Mouse (Mus musculus) hematopoietic stem cell, adult 5-6 weeks (primary cell): ENCODE results near the gene Dtx1. TPM values are rescaled to one million over a fixed set of nuclear protein-coding genes. Genes with fewer than 3 reads are reported as not detected.

Experiments used
- ATAC-seq, 2 experiments: fragments of 125-278 bp in 1 of 2; replicated peaks in 1 of 2; 2 replicates each; pipeline ENCODE4 v1.8.0; 2016 to 2017; ENCODE audit warnings: inconsistent platforms in 2 of 2, mild to moderate bottlenecking in 2 of 2, moderate number of reproducible peaks in 2 of 2, low read depth in 1 of 2, moderate TSS enrichment in 1 of 2; ENCODE audit not compliant: low FRiP score in 2 of 2, poor library complexity in 2 of 2, severe bottlenecking in 2 of 2, insufficient read depth in 1 of 2, low TSS enrichment in 1 of 2
- total RNA-seq: library from RNA; stranded (forward); fragments of 172-1452, 232-1000 nt; gene quantifications from 2 replicates; pipeline ENCODE4 v1.2.3, GENCODE M21; 2017

Dtx1 gene
- total RNA-seq: not detected in 2 replicates

GRCm38 (mm10) chr5:120711827-120712226 is at the start of gene Dtx1:
Gene Dtx1 (minus strand): TSS chr5:120711927.
- no peak for ATAC-seq

GRCm38 (mm10) chr5:120754215-120754614 is 42.5 kb upstream of the Dtx1 start:
- peak; percentile 22 to 29; a peak in 1 of 4 replicates for ATAC-seq

- no peak for ATAC-seq
These were observed 41.1 kb upstream of the Dtx1 start for GRCm38 (mm10) chr5:120752786-120753185.

GRCm38 (mm10) chr5:120751206-120751605 is 39.5 kb upstream of the Dtx1 start:
- no peak for ATAC-seq

DNA sequence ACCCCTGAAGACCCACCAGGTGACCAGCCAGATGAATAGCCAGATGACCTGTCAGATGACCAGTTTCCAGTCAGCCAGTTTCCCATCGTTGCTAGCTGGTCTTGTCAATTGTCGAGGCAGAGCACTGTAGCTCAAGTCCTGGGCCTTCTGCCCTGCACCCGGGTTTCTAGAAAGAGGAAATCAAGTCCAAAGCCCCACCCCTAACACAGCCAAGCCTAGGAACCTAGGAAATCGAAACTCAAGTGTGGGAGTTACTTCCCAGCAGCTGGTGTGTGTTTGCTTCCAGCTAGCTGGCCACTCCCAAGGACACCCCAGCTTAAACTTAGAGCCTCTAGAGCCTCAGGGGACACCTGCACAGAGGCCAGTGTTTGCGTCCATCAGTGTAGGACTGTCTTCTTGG is 38.0 kb upstream of the Dtx1 start, which contains the start of gene Oas2:
Gene Oas2, minus strand, starts transcription at position 166 of the 400 bp plus-strand sequence.
- peak; percentile 40 to 69; a peak in 2 of 4 replicates for ATAC-seq

GRCm38 (mm10) chr5:120746451-120746850 is 34.7 kb upstream of the Dtx1 start:
- ATAC-seq: 0 out of 4 replicates have a peak, but pooled peaks of 1 of the 2 experiments have one; percentile 33

- 0 out of 4 replicates have a peak, but pooled peaks of 1 of the 2 experiments have one; percentile 58 for ATAC-seq
These were observed 30.4 kb upstream of the Dtx1 start for GRCm38 (mm10) chr5:120742125-120742524.

DNA sequence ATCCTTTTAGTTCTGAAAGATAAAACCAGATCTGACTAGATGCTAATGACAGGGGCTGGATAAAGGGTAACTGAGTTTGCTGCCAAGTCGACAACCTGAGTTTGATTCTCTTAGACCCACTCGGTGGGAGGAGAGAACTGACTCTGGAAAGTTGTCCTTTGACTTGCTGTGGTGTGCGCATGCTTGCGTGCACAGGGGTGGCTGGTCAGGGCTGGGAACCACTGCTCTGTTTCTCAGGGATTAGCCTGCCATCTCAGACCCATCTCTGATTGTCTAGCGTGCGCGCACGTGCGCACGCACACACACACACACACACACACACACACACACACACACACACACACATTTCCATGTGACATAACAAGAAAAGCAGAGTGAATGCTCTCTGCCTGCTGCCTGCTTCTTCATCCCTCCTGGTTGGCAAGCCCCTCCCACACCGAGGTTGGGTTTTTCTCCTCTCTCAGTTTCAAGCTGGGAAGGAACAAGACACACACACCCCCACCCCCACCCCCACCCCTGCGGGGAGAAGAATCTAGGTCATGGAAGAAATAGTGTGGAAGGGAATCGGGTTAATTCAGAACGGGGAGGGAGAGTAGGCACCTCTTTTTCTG is 22.8 kb upstream of the Dtx1 start:
- no peak for ATAC-seq

- ATAC-seq: no peak
These were observed 22.0 kb upstream of the Dtx1 start for GRCm38 (mm10) chr5:120733696-120734095.

DNA sequence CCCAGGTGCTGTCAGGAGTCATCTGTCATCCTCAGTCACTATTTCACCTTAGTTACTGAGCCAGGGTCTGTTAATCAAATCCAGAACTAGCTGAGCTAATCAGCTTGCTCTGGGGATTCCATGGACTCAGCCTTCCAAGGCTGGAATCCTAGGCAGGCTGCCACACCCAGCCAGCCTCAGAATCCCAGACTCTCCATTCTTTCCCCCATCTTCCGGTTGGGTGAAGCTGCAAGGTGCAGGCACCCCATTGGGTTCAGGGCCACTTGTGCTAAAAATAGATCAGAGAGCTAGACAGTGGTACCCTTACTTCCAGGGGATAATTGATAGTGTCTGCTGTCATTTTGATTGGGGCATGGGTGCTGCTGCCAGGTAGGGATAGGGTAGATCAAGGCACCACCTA is 21.0 kb upstream of the Dtx1 start:
- ATAC-seq: no peak

DNA sequence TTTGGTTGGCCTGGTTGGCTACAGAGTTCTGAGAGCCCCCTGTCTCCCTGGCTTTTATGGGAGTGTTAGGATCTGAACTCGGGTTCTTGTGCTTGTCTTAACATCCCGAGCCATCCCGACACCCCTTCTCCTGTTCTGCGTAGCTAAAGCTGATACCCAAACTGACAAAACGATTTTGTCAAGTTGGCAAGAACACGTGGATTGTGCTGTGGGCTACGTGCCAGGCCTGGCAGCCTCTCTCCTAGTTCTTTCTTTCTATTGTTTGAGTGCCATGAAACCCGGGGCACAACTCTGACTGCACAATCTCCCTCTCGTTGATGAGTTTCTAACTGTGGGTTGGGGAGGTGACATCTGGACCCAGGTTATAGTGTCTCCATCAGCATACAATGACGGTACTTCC is 17.6 kb upstream of the Dtx1 start:
- ATAC-seq: no peak

DNA sequence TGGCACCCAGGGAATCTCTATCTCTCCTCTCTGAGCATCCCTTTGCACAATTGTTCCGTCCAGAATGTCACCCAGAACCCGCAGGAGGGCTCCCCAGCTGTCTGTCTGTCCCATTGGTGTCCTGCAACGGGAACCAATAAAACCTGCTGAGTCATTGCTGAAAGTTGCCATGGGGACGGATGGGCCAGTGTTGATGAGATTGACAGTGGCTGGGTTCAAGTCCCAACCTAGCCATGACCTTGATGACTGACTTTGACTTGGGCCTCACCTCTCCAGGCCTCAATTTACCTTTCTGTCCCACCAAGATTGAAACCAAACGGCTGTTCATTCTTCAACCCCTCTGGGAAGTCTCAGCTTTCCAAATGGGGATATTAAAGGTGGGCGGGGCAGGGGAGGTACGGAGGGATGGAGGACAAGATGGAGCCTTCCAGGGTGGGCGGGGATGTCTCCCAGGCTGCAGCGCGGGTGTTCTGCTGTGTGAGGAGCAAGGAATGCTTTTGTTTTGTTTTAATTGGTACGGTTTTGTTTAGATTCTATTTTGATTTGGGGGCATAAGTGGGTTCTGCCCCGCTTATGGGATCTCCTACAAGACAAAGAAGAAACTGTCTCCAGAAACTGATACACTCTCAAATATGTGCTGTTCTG is 14.2 kb upstream of the Dtx1 start:
- no peak for ATAC-seq

GRCm38 (mm10) chr5:120721005-120721404 is 9.3 kb upstream of the Dtx1 start:
- ATAC-seq: no peak

DNA sequence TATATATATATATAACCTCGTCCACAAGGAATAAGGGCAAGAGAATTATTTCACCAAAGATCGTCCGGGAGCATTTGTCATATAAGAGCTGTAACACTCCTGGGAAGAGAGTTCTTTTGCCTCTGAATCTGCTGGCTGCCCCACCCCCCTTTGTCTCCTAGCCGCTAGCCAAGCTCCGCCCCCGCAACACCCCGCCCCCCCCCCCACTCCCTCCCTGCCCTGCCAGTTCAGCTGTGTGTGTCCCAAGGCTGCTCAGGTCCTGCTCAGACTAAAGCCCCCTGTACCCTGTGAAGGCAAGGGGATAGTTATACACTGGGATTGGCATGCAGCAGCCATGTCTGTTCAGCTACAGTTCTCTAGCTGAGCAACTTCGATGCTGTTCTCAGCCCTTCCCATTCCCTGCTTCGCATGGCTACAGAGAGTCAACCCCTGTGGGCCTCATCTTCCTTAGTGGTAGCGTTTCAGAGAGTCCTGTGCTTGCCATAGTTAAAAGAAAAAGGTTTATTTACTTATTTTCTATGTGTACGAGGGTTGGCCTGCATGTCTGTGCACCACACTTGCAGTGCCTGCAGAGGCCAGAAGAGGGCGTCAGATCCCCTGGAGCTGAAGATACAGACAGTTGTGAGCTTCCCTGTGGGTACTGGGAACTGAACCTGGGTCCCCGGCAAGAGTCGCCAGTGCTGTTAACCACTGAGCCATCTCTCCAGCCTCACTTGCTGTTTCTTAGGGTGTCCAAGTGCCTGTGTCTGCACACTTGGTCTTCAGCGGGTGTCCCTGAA is 7.1 kb upstream of the Dtx1 start:
- ATAC-seq: no peak

- ATAC-seq: no peak
These were observed 5.4 kb upstream of the Dtx1 start for GRCm38 (mm10) chr5:120717136-120717535.

- peak in 1 of 2 experiments; percentile 43; a peak in 1 of 4 replicates for ATAC-seq
These were observed 2.6 kb upstream of the Dtx1 start for GRCm38 (mm10) chr5:120714314-120714713.

DNA sequence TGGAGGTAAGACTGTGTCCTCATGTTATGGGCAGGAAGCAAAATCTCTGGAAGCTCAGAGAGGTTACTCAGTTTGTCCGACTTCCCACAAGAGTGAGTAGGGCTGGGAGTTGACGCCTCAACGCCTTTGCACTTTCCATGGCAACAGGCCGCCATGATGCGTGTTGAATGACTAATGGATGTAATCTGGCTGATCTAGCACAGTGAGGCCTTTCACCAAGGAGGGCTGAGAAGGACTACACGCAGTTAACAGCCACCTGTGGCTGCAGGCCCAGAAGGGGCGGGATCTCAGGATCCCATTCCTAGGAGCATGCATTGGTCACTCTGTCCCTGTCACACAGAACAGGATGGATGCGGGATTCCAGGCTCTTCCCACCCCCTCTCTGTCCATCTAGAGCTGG is 994 bp upstream of the Dtx1 start:
- ATAC-seq: no peak

DNA sequence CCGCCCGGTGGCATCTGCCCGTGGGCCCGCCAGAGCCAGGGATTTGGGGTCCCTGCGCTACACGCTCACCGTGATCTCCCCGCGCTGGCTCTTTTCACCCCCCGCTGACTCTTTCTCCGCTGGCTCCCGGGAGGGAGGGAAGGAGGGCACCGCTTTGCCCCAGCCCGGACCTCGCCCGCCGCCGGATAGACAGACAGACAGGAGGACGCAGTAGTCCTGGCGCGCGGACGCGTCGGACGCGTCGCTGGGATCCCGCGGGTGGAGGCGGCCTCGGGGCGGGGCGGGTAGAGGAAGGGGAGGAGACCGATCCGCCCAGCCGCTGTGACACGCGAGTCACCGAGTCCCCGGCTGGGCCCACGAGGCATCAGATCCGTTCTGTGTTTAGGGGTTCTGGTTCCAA is 311 bp downstream of the Dtx1 start:
- peak in 1 of 2 experiments; percentile 39; a peak in 2 of 4 replicates for ATAC-seq
